Mouse (Mus musculus) brain, embryonic 18.5 days (tissue): ENCODE data around the gene Vps37b.

ENCODE experiments used
- DNase-seq: peaks from one replicate; pipeline ENCODE4 v3.0.0-alpha.2; 2012; ENCODE audit warnings: low read depth, low spot score

The Vps37b gene

GRCm38 (mm10) chr5:124022365-124022764 lies 9.7 kb downstream of the Vps37b start:
- no peak for DNase-seq

DNA sequence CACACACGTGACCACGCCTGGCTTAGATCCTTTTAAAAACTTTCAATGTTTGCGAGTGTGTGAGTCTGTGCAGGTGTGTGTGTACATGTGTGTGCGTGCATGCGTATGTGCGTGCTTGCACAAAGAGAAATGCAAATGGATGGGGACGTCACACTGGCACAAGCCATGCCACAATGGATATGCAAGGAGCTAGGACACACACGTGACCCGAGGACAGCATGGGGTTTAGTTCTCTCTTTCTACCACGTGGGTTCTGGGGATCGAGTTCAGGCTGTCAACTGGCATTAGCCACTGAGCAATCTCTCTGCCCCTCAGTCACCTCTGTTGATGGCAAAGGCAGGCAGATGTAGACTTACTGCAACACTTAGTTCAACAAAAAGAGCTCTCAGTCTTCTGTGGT lies 10.4 kb downstream of the Vps37b start:
- no peak for DNase-seq

DNA sequence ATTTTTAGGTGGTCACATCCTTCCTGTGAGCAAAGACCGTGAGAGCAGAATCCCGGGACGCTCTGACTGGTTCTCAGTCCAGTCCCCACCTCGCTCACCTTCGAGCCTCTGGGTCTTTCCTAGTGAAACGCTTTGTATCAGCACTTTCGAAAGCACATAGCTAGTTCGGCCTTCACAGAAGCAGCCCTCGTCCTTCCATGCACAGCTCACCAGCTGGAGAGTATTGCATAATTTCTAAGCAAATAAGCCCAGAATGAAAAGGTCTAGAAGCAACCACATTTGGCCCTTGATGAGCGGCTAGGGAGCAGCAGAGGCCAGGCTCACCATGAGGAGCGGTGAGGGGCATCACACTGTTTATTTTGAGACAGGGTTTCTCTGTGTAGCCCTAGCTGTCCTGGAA lies 10.9 kb downstream of the Vps37b start:
- DNase-seq = no peak

DNA sequence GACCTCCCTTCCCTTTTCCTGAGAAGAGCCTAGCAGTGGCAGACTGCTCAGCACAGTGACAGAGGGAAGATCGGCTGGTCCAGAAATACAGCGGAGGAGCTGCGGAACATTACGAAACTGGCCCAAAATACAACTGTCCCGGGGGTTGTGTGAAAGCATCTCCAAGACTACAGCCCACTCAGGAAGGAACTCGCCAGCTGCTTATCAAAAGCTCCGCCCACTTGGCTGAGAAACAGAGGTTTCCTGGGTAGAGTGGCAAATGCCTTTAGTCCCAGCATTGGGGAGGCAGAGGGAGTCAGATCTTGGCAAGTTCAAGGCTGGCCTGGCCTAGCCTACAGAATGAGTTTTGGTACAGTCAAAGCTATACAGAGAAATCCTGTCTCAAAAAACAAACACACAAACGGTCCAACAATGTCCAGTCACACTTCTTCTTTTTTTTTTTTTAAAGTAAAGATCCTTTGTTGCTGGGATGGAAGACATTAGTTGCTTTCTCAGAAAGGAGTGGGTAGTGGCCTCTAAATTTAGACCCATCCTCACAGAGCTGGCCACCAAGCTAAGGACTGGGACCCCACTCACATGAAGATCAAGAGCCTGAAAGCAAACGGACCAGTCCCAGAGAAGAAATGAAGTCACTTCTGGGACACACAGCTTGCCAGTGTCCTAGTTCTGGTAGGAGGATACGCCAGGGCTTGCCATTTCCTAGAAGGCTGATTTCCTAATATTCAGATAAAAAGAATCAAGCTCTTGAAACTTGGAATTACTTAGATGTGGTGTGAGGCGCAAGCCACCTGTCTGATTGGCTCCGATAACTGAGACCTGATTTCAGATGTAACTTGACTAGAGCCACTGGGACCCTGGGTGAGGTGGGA lies 12.5 kb downstream of the Vps37b start:
- no peak for DNase-seq

DNA sequence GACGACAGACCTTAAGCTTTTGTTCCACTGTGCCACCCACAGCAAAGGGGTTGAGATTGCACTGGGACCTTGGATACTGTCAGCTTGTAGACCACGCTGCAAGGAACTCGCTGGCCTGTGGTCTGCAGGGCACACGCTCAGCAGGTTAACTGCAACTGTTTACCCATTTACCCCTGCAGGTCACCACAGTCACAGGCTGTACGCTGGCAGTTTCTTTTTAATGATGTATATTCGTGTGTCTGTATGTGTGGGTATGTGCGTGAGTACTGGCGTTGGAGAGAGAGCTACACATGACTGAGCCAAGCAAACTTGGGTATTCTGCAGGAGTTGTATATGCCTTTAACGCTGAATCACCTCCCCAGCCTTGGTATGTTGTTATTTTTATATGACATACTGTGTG lies 13.4 kb downstream of the Vps37b start:
- DNase-seq = no peak

DNA sequence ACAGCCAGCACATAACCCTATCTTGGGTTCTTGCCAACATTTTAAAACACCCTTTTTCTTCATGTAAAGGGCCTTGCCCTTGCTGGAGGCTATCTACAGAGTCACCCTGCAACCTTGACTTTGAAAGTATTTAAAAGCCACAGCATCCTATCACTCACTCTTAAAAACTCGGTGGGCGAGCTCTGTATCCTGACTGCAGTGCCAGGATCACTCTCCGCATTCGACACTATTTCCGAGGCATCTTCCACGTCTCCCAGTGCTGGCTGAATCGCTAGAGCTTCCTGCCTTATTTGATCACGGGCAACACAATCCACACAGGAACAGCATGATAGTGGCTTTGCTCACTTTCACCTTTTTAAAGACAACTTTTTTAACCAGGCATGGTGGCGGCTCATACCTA lies 14.1 kb downstream of the Vps37b start:
- DNase-seq = no peak

DNA sequence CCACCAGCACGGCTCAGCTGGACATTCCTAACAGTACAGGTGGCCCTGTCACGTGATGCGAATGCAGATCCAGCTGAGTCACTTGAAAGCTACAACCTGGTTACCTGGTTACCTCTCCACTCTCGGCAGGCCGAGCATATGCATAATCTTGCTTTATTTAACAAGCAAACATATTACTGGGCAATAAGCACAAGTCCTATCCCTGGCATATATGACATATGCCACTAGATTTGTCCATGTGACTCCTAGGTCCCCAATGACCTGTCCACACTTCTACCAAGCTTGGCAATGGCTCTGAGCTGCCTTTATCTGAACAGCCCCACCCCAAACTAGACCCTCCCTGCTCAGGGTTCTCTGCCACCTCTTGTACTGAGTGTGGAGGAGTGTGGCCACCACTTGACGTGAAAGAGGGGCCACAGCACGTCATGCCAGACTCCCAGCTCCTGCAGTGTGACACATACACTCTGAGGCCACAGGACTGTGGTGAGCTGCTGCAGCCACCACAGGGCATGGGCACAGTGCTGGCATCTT lies 15.7 kb downstream of the Vps37b start:
- no peak for DNase-seq

DNA sequence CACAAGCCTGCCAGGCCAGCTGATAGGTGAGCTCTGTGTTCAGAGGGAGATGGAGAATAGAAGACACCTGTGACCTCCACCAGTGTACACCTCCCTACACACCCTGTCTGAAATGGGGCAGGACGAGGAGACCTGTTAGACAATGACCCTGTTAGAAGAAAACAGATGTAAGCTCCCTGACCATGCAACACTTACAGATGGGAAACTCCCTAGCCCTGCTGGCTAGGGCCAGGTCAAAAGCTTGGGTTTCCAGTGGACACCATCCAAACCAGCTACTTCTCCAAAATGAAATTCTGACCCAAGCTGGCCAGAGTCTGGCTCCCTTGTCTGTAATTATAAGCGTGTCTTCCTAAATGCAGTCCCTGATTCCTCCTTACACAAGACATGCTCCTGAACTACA lies 16.3 kb downstream of the Vps37b start:
- no peak for DNase-seq

DNA sequence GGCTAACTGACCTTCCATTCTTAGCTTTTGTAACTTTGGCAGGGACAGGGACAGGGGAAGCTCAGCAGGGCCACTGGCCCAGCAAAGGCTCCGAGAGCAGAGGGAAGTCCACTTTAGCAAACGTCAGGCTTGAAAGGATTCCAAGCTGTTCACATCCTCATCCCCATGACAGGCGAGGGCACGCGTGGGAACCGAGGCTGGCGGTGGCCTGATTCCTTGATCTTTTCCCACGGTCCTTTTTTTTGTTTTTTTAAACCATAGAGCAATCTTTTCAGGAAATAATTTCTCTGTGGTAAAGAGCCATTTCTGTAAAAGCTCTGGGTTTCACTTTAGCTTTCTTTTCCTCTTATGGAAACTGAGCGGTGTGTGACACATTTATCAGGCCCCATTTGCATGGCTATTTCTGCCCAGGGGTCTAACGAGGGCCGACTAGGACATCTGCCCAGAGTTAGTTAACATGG lies 17.2 kb downstream of the Vps37b start:
- no peak for DNase-seq

DNA sequence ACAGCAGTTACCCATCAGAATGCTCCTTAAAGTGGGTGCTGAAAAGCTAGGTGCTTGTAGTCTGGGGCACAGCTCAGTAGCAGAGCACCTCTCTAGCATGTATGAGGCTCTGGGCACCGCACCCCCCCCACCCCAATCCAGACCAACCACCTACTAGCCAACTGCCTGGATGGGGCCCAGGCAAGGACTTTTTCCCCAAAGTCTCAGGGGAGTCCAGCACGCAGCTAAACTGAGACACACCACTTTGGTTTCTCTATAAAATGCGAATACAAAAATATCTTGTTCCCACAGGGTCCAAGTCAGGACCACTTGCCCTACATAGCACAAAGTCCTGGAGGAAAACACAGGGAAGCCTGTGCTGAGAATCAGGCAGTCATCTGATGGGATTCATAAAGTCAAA lies 17.9 kb downstream of the Vps37b start:
- no peak for DNase-seq

- no peak for DNase-seq
These were observed 18.3 kb downstream of the Vps37b start for GRCm38 (mm10) chr5:124013747-124014146.

DNA sequence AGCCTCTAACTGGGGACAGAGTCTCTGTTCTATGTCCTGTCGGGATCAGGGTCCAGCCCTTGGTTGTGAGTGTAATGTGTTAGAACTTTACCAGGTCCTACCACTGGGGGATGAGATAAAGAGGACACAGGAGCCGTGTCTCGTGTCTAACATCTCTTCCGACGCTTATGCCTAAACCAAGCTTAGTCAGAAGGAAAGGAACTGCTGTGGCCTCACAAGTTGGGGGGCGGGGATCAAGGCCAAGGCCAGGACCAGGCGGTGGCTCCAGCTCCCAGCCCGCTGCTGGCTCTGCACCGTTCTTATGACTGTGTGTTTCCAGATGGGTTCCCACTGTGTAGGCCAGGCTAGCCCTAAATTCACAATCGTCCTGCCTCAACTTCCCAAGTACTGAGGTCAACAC lies 19.2 kb downstream of the Vps37b start:
- no peak for DNase-seq

DNA sequence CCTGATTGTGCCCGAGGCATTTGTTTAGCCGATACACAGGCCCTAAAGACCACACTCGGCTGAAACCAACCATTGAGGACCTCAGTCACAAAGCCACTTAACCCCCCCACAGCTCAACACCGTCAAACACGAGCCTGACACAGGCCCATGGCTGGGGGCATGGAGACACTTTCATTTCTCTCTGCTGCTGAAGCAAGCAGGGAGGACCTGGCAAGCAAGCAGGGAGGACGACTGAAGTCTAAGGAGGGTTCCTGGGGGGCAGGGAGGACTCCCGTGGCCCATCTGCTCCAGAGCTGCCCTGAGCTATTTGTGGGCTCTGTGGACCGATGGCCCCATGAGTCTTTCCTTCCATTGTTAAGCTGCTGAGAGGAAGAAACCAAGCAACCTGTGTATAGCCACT lies 20.1 kb downstream of the Vps37b start:
- DNase-seq = no peak

GRCm38 (mm10) chr5:124010910-124011655 lies 21.0 kb downstream of the Vps37b start:
- no peak for DNase-seq

- no peak for DNase-seq
These were observed 22.0 kb downstream of the Vps37b start for GRCm38 (mm10) chr5:124010077-124010476.

GRCm38 (mm10) chr5:124006891-124007491 lies 25.1 kb downstream of the Vps37b start:
- DNase-seq = no peak

DNA sequence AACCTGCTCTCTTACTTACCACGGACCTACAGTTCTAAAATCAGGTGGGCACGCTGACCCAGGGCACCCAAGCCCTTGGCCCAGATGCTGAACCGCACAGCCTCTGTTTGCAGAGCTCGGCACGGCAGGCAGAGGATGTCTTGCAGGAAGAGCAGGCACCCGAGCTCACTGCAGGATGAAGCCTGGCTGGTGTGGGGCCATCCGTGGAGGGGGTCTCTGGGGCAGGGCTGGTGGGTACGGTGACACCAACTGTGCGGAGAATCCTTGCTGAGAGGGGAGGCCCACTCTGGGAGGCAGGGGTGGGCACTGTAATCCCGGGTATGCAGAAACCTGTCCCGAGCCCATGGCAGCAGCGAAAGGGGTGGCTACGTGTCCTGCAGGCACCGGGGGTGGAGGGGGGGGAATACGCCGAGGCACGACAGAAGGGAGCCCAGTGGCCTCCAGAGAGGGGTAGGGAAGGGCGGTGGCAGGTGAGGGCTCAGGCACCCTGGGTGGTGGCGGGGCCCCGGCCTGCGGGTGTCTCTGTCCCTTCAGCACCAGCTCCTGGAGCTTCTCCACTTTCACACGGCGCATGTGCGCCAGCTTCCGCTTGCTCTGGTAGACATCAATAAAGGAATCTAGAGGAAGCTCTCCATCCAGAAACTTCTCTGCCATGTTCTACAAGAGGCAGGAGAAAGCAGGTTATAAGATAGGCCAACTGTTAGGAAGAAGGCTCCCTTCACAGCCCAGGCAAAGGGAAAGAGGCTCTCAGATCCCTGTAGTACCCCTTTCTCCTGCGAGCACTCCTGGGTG lies 25.8 kb downstream of the Vps37b start:
- no peak for DNase-seq

- no peak for DNase-seq
These were observed 26.5 kb downstream of the Vps37b start for GRCm38 (mm10) chr5:124005591-124005990.

DNA sequence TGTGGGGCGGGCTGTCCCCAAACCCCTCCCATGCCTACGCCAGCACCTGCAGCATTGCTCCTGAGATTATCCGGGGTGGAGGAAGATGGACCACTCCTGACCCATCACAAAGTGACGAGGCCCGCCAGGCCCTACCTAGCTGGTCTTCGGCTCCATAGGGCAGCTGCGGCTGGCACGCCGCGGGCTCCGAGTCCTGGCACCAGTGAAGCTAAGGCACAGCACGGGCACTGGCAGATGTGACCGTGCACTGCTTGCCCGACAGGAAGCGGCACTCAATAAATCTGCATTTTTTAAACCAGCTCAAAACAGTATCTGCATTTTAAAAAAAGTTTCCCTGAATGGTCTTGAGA lies 26.9 kb downstream of the Vps37b start:
- DNase-seq = no peak

DNA sequence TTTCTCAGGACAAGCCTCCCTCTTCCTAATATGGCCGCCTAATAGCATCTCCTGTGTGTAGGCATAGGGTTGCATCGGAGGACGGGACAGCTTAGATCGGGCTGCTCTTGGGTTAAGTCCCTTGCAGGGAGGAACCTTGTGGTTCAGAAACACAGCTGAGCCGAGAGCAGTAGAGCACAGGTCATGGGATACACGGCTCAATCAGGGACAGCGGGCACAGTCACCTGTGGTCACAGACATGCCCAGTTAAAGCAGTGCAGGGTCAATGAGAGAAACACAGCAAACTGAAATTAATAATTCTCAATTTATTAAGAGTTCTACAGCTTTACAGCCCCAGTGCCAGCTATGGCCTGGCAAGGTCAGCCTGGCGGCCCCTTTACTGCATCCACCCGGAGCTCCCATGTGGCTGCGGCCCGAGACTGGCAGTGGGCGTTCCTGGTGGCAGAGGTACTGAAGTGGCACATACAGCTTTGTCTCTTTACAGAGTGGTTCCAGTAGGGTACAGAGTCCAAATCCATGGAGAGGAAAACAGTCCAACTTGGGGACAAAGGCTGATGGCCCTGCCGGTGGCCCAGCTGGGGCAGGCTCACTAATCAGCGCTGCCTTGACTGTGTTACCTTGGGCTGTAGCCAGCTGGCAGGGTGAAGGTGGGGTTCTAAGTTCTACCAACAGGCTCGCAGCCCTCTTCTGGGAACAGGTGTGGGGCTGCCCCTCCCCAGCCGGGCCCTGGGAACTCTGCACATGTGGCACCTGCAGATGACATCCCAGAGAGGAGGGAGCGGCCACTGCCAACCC lies 27.5 kb downstream of the Vps37b start:
- DNase-seq = no peak

- DNase-seq = no peak
These were observed 28.7 kb downstream of the Vps37b start for GRCm38 (mm10) chr5:124003375-124003774.
